Mouse (Mus musculus) kidney, adult 2 months (tissue): ENCODE data around the gene Amfr. TPM values are rescaled to one million over a fixed set of nuclear protein-coding genes. Genes with fewer than 3 reads are reported as not detected.

Experiments used
- DNase-seq: peaks from one replicate; pipeline ENCODE4 v3.0.0; 2021
- H3K27ac ChIP-seq: fragments of 200-500 bp; 2 replicates; pipeline ENCODE4 v1.5.1; 2012; ENCODE audit warnings: low read depth, low read length, control low read depth, inconsistent platforms; ENCODE audit not compliant: insufficient read depth
- H3K27me3 ChIP-seq: fragments of 200-500 bp; replicated peaks from 2 replicates; pipeline ENCODE4 v1.6.1; 2012; ENCODE audit warnings: mild to moderate bottlenecking, moderate library complexity, low read length, inconsistent platforms; ENCODE audit not compliant: control insufficient read depth, insufficient read depth
- H3K36me3 ChIP-seq: fragments of 200-500 bp; 2 replicates; pipeline ENCODE4 v1.6.1; 2012; ENCODE audit warnings: mild to moderate bottlenecking, moderate library complexity, low read length, inconsistent platforms; ENCODE audit not compliant: control insufficient read depth, insufficient read depth
- H3K4me1 ChIP-seq: fragments of 200-500 bp; 2 replicates; pipeline ENCODE4 v1.6.1; 2011; ENCODE audit warnings: low read length; ENCODE audit not compliant: control insufficient read depth, insufficient read depth
- H3K4me3 ChIP-seq: fragments of 200-500 bp; 2 replicates; pipeline ENCODE4 v1.5.1; 2011; ENCODE audit warnings: mild to moderate bottlenecking, low read depth, low read length, control low read depth; ENCODE audit not compliant: insufficient read depth
- CTCF ChIP-seq: fragments of 200-500 bp; conservative IDR thresholded peaks from 2 replicates; pipeline ENCODE4 v1.5.1; 2011; ENCODE audit warnings: low read depth, mild to moderate bottlenecking, control low read depth, low read length, moderate library complexity, mixed read lengths; ENCODE audit not compliant: insufficient read depth, insufficient read length
- POLR2A ChIP-seq: fragments of 200-500 bp; IDR thresholded peaks from one replicate; pipeline ENCODE4 v1.6.1; 2011; ENCODE audit warnings: low read depth, low read length, control low read depth
- WGBS: fragments of 180-500 bp; shearing (Covaris S2); methylation state at CpG from one replicate; pipeline ENCODE4 v1.1.7; 2018; 5-methylcytosine and 5-hydroxymethylcytosine counted together
- polyA plus RNA-seq: library from polyadenylated mRNA; depleted of rRNA; stranded (reverse); fragments of >200 nt; gene quantifications from 2 replicates; pipeline ENCODE4 v1.2.3, GENCODE M21; 2012

Gene Amfr
- polyA plus RNA-seq, 1 experiment: 171 TPM

- no peaks in the 10 kb centered on the region for H3K27me3 ChIP-seq
- peaks cover 28% of the 10 kb centered on the region for H3K4me1 ChIP-seq
- TF ChIP-seq POLR2A (no peak), CTCF (no peak)
- no peak overlapping the region for H3K4me3 ChIP-seq
- WGBS: 49% methylated on average over 15 of the region's 15 CpGs
- no peaks in the 10 kb centered on the region for H3K36me3 ChIP-seq
- no peak for DNase-seq
- no peak overlapping the region for H3K27ac ChIP-seq
These were observed 3.3 kb downstream of the Amfr start for GRCm38 (mm10) chr8:94009243-94009845.

- H3K4me3 ChIP-seq: no peak overlapping the region
- no peaks in the 10 kb centered on the region; the same call in none of the 2 replicates for H3K36me3 ChIP-seq
- DNase-seq: no peak
- no peak overlapping the region for H3K27ac ChIP-seq
- peaks cover 9% of the 10 kb centered on the region for H3K4me1 ChIP-seq
- no peaks in the 10 kb centered on the region for H3K27me3 ChIP-seq
- WGBS: 87% methylated on average over 9 of the region's 9 CpGs
- TF ChIP-seq CTCF (no peak), POLR2A (no peak)
These were observed 8.5 kb downstream of the Amfr start for GRCm38 (mm10) chr8:94004139-94004538.

GRCm38 (mm10) chr8:93998961-93999360, 13.7 kb downstream of the Amfr start:
- WGBS: 98% methylated on average over 2 of the region's 2 CpGs
- Histone ChIP-seq H3K27me3 (no peaks in the 10 kb centered on the region), H3K27ac (no peak overlapping the region), H3K4me3 (no peak overlapping the region), H3K36me3 (peaks cover 3% of the 10 kb centered on the region), H3K4me1 (no peaks in the 10 kb centered on the region)
- DNase-seq: no peak
- TF ChIP-seq CTCF (no peak), POLR2A (no peak)

GRCm38 (mm10) chr8:93989739-93990138, 22.9 kb downstream of the Amfr start:
- no peaks in the 10 kb centered on the region for H3K27me3 ChIP-seq
- no peaks in the 10 kb centered on the region for H3K4me1 ChIP-seq
- H3K36me3 ChIP-seq: peaks cover 1% of the 10 kb centered on the region
- DNase-seq: no peak
- H3K27ac ChIP-seq: no peak overlapping the region
- no peak overlapping the region for H3K4me3 ChIP-seq
- no peak for TF ChIP-seq CTCF
- TF ChIP-seq POLR2A: no peak
- WGBS: 91% methylated on average over 4 of the region's 4 CpGs

- H3K4me1 ChIP-seq: no peaks in the 10 kb centered on the region; the same call in 1 of the 2 replicates
- H3K4me3 ChIP-seq: no peak overlapping the region
- peaks cover 1% of the 10 kb centered on the region for H3K36me3 ChIP-seq
- no peaks in the 10 kb centered on the region for H3K27me3 ChIP-seq
- DNase-seq: no peak
- H3K27ac ChIP-seq: no peak overlapping the region
- TF ChIP-seq POLR2A: no peak
- no peak for TF ChIP-seq CTCF
- WGBS: 92% methylated on average over 3 of the region's 3 CpGs
These were observed 27.9 kb downstream of the Amfr start for GRCm38 (mm10) chr8:93984731-93985130.

- DNase-seq: no peak
- Histone ChIP-seq H3K27ac (no peak overlapping the region), H3K36me3 (peaks cover 1% of the 10 kb centered on the region), H3K27me3 (no peaks in the 10 kb centered on the region), H3K4me1 (no peaks in the 10 kb centered on the region; the same call in 1 of the 2 replicates), H3K4me3 (no peak overlapping the region)
- TF ChIP-seq CTCF: peak; percentile 39
- TF ChIP-seq POLR2A: no peak
- 88% methylated on average over 3 of the region's 3 CpGs for WGBS
These were observed 28.8 kb downstream of the Amfr start for GRCm38 (mm10) chr8:93983827-93984226.

- H3K27ac ChIP-seq: no peak overlapping the region
- no peak for DNase-seq
- 88% methylated on average over 5 of the region's 5 CpGs for WGBS
- TF ChIP-seq CTCF (no peak), POLR2A (no peak)
- H3K4me3 ChIP-seq: no peak overlapping the region
- no peaks in the 10 kb centered on the region for H3K27me3 ChIP-seq
- no peaks in the 10 kb centered on the region; the same call in none of the 2 replicates for H3K36me3 ChIP-seq
- no peaks in the 10 kb centered on the region; the same call in 1 of the 2 replicates for H3K4me1 ChIP-seq
These were observed 30.9 kb downstream of the Amfr start for GRCm38 (mm10) chr8:93981679-93982215.

- no peaks in the 10 kb centered on the region; the same call in none of the 2 replicates for H3K36me3 ChIP-seq
- no peak overlapping the region for H3K4me3 ChIP-seq
- H3K27ac ChIP-seq: peak overlapping the region; percentile 30; the same call in 1 of the 2 replicates
- no peaks in the 10 kb centered on the region for H3K27me3 ChIP-seq
- H3K4me1 ChIP-seq: no peaks in the 10 kb centered on the region; the same call in 1 of the 2 replicates
- peak; percentile 53 for DNase-seq
- WGBS: 64% methylated on average over 4 of the region's 4 CpGs
- TF ChIP-seq CTCF (no peak), POLR2A (no peak)
These were observed 32.5 kb downstream of the Amfr start for GRCm38 (mm10) chr8:93980141-93980540.
